Mouse (Mus musculus): Measurements from ENCODE around the gene Dop1a. TPM values are rescaled to one million over a fixed set of nuclear protein-coding genes. Genes with fewer than 3 reads are reported as not detected.

The Dop1a gene
- polyA plus RNA-seq, 1 experiment from 2014 or later, result 9.6 TPM

DNA sequence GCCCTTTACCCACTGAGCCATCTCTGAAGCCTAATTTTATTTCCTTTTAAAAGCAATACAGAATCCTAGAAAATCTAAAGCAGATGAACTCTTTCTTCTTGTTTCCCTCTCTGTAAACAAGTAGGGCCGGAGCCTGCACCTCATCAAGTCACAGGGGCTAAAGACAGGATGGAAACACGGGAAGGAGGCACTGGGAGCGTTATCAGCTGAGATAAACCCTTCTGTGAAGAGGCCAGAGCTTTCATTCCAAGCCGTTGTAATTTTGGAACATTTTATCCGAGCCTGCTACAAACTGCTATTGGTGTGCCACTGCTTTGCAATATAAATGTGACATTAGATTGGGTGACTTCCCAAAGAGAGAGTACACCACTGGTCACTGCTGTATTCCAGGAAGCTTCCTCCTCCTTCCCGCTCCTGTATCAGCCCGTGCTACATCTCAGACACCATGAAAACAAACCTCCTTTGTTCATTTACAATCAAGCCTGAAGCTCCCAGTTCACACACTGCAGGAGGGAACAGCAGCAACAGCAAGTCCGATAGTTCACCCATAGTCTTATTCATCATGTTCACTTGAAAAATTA, 132.9 kb downstream of the Dop1a start:
- peaks cover 30% of the 10 kb centered on the region for H3K4me1 ChIP-seq
- H3K4me3 ChIP-seq, result peak overlapping the region; percentile 16; the same call in 1 of the 2 replicates
- no peaks in the 10 kb centered on the region for H3K9me3 ChIP-seq
- peak overlapping the region; percentile 80 for H3K27ac ChIP-seq
- 13% methylated on average over 8 of the region's 8 CpGs for WGBS
- H3K27me3 ChIP-seq (ENCODE audit: insufficient read depth, poor library complexity, severe bottlenecking), result no peaks in the 10 kb centered on the region
- peak; percentile 75 for DNase-seq (ENCODE audit: low spot score)
- peaks cover 15% of the 10 kb centered on the region for H3K36me3 ChIP-seq

Other genes starting within 250 kb of the Dop1a start
- 5.1 and 6.3 TPM in 2 replicates for gene Ube2cbp, start 2.2 kb upstream of the Dop1a start, polyA plus RNA-seq (2016; fragmentation: Nextera tagmentation; extraction: Ambion mirVana)
- 32.2 and 35.3 TPM in 2 replicates for gene Pgm3, start 104.7 kb downstream of the Dop1a start, polyA plus RNA-seq (2016; fragmentation: Nextera tagmentation; extraction: Ambion mirVana)
- 3.8 and 4.1 TPM in 2 replicates for gene Rwdd2a, start 104.8 kb downstream of the Dop1a start, polyA plus RNA-seq (2016; fragmentation: Nextera tagmentation; extraction: Ambion mirVana)
- gene Me1, start 228.8 kb downstream of the Dop1a start, polyA plus RNA-seq (2016; fragmentation: Nextera tagmentation; extraction: Ambion mirVana), result 26.1 and 39.1 TPM in 2 replicates